Mouse (Mus musculus): ENCODE measurements around the gene Bean1. TPM values are rescaled to one million over a fixed set of nuclear protein-coding genes. Genes with fewer than 3 reads are reported as not detected.
"Not testable (repeated sequence)": the region's sequence is repeated elsewhere in the genome, so short reads cannot be mapped to it uniquely, and the experiment has no call there.

Bean1 gene
- total RNA-seq, 2 experiments from 2014 or later, result 6.0 to 7.2 TPM

- no peak for DNase-seq (ENCODE audit: low spot score in 2 of 2)
Measured at GRCm38 (mm10) chr8:104239418-104239861, 69.2 kb downstream of the Bean1 start.

- DNase-seq (ENCODE audit: low spot score in 2 of 2), result no peak
Measured at GRCm38 (mm10) chr8:104242038-104242644, 71.9 kb downstream of the Bean1 start.

- no peak for DNase-seq (ENCODE audit: low spot score in 2 of 2)
Measured at GRCm38 (mm10) chr8:104246621-104247020, 76.4 kb downstream of the Bean1 start.

- DNase-seq (ENCODE audit: low spot score in 2 of 2), result no peak
Measured at GRCm38 (mm10) chr8:104247054-104247907, 77.0 kb downstream of the Bean1 start.

GRCm38 (mm10) chr8:104247908-104248275 is 77.7 kb downstream of the Bean1 start:
- DNase-seq (ENCODE audit: low spot score in 2 of 2), result no peak

GRCm38 (mm10) chr8:104248276-104248675 is 78.0 kb downstream of the Bean1 start, which contains the start of gene Tk2:
TSS of gene Tk2 (minus strand) at chr8:104248558.
- peak; percentile 51 to 76 for DNase-seq (ENCODE audit: low spot score in 2 of 2)

GRCm38 (mm10) chr8:104249442-104249996 is 79.3 kb downstream of the Bean1 start:
- DNase-seq (ENCODE audit: low spot score in 2 of 2), result no peak

- peak; percentile 55 to 72 for DNase-seq (ENCODE audit: low spot score in 2 of 2)
Measured at GRCm38 (mm10) chr8:104250439-104251367, 80.5 kb downstream of the Bean1 start, which contains the start of gene Cklf. TSS of gene Cklf (plus strand) at chr8:104250861.

- DNase-seq (ENCODE audit: low spot score in 2 of 2), result no peak
Measured at GRCm38 (mm10) chr8:104251461-104251860, 81.2 kb downstream of the Bean1 start.

- DNase-seq (ENCODE audit: low spot score in 2 of 2), result no peak
Measured at GRCm38 (mm10) chr8:104253016-104253415, 82.8 kb downstream of the Bean1 start.

GRCm38 (mm10) chr8:104261802-104262201 is 91.6 kb downstream of the Bean1 start:
- not testable (repeated sequence) for DNase-seq (ENCODE audit: low spot score in 2 of 2)

GRCm38 (mm10) chr8:104264271-104264935 is 94.2 kb downstream of the Bean1 start:
- not testable (repeated sequence) for DNase-seq (ENCODE audit: low spot score in 2 of 2)

- DNase-seq (ENCODE audit: low spot score in 2 of 2), result no peak
Measured at GRCm38 (mm10) chr8:104268368-104268767, 98.1 kb downstream of the Bean1 start.

Other genes starting within 250 kb of the Bean1 start
- 1 to 10 TPM; 7.7 to 7.9 TPM for gene Cdh5, start 68.8 kb upstream of the Bean1 start, total RNA-seq (2021)
- gene Tk2, start 78.1 kb downstream of the Bean1 start, total RNA-seq (2021), result 10 to 100 TPM; 38.5 to 39.9 TPM
- gene Cklf, start 80.4 kb downstream of the Bean1 start, total RNA-seq (2021), result 1 to 10 TPM; 6.1 to 8.1 TPM
- not detected for gene Cmtm2a, start 122.7 kb downstream of the Bean1 start, total RNA-seq (2021)
- gene Gm45711, start 139.6 kb downstream of the Bean1 start, total RNA-seq (2021), result not detected
- gene Cmtm1, start 139.7 kb downstream of the Bean1 start, total RNA-seq (2021), result not detected
- not detected for gene Gm11020, start 151.1 kb downstream of the Bean1 start, total RNA-seq (2021)
- not detected for gene Cmtm2b, start 151.8 kb downstream of the Bean1 start, total RNA-seq (2021)
- gene Cmtm3, start 169.0 kb downstream of the Bean1 start, total RNA-seq (2021), result 10 to 100 TPM; 12.0 to 14.2 TPM
- gene Cmtm4, start 225.4 kb downstream of the Bean1 start, total RNA-seq (2021), result 10 to 100 TPM; 63.3 to 73.1 TPM

Measured in layer of hippocampus, adult 18-20 months (tissue).